Mouse (Mus musculus): Measurements from ENCODE around the gene 1700001C19Rik.

The 1700001C19Rik gene

DNA sequence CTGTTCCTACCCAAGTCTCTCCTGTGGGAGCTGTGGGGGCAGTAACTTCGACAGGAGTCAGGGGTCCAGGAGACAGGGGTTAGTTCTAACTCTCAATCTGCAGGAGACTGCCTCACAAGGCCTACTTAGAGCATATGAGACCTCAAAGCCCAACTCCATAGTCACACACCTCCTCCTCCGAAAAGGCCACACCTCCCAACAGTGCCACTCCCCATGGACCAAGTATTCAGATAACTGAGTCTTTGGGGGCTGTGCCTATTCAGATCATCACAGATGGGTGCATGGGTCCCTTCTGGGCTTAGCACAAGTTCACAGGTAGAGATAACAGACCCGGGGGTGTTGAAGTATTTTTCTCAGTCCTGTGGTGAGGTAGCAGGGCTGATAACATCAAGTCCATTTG lies 24.5 kb upstream of the 1700001C19Rik start:
- DNase-seq, result no peak

- peak; percentile 42 for DNase-seq
Observed at GRCm38 (mm10) chr17:47459341-47459919, 22.3 kb upstream of the 1700001C19Rik start.

DNA sequence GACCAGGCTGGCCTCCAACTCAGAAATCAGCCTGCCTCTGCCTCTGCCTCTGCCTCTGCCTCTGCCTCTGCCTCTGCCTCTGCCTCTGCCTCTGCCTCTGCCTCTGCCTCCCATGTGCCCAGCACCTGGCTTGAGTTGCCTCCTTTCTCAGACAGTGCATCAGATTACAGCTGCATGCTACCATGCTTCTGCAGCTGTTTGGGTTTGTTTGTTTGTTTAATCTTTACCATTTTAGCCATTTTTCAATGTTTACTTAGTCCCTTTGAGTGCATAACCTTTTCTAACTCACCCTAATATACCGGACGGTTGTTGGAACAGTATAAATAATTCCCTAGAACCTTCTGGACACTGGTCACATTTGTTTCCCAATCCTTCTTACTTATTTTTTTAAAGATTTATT lies 21.8 kb upstream of the 1700001C19Rik start:
- DNase-seq, result no peak

DNA sequence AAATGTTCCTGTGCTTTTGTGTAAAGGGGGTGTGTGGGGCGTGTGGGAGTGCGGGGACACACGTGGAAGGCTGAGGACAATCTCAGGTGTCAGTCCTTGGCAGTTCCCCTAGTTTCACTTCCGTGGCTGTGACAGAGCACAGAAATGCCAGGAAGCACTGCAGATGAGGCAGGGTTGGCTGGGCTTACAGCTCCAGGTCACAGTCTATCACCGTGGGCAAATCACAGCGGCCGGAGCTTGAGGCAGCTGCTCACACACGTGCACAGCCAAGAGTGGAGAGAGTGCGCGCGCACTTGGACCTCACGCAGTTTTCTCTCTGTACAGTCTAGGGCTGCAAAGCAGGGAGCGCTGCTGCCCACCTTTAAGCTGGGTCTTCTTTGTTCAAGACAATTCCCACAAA lies 21.1 kb upstream of the 1700001C19Rik start:
- no peak for DNase-seq

GRCm38 (mm10) chr17:47454675-47455074 lies 17.5 kb upstream of the 1700001C19Rik start:
- peak; percentile 26 for DNase-seq

DNA sequence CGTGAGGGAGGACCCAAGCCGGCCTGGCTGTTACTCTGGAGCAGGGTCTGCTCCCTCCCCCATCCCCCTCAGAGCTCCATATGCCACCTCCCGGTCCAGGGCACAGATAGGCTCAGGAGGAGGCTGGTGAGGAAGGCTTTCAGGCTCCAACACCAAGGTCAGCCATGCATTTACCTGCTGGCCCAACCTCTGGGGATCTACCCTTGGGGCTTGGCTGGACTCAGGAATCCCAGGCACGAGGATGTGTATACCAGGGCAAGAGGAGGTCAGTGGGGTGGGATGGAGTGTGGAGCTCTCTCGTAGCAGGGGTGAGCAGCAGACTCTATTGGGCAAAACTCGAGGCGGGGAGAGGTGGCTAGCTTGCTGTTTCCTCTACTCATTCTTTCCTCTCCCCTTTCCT lies 15.7 kb upstream of the 1700001C19Rik start:
- no peak for DNase-seq

GRCm38 (mm10) chr17:47450880-47451565 lies 13.8 kb upstream of the 1700001C19Rik start:
- DNase-seq, result peak; percentile 62

DNA sequence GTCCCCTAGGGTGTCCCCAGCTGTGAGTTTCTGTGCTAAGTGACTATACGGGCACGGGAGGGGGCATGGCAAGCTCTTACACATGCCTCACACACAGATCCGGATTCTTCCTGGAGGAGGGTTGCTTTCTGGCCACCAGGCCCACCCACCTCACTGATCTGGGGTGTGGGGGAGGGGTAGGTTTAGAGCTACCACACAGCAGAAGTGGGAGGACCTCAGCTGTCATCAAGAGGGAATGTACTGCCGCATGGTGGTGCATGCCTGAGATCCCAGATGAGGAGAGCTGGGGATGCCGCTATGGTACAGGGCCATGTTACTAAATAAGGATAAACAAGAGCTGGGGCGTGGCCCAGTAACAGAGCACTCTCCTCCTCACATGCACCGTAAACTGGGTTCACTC lies 13.1 kb upstream of the 1700001C19Rik start:
- no peak for DNase-seq

DNA sequence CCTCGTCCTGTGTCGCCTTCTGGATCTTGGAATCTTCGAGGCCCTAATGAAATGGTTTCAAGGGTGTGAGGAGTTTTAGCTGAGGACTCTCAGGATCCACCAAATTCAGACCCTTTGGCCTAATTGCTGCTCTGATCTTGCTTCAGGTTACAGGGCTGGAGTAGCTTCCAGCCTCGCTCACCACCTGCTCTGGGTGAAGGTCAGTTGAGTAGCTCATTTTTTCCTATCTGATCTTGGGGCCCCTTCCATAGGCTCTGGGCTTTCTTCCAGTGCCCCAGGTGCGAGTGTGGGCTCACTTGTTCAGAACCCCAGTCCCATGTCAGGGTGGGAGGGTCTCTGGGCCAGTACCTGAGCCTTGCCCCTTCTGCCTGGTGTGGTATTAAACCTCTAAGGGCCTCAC lies 12.3 kb upstream of the 1700001C19Rik start:
- no peak for DNase-seq

DNA sequence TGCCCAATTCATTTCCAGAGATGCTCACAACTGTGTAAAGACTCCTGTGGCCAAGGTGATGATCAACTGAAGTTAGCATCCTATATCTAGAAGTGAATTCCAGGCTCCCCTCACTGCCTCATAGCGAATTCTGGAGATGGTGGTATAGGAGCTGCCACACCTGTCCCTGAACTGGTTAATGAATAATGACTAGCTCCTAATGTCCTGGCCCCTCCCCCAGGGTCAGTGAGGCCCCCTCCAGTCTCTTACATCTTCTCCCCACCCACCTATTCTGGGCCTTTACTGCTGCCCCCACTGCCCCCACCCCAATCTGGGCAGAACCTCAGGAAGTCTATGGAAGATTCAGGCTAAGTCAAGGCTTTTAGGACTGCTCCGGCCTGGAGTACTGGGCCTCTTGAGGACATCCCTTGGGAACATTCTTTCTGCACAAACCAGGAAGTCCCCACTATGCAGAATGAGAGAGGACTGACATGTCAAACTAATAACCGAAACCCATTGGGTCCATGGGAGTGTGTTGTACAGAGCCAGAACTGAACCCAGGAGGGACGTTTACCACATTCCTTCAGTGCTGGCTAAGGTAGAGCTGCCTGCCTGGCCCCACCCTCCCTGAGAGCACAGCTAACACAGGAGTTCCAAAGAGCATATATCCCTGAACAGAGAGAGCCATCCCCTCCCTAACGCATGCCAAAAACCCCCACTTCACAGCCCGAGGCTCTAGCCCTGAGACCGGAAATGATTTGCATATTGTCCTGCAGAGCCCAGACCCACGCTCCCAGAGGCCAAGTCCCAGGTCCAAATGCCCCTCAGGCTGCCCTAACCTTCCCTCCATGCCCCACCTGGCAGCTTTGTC lies 11.6 kb upstream of the 1700001C19Rik start:
- peak; percentile 22 for DNase-seq

- no peak for DNase-seq
Observed at GRCm38 (mm10) chr17:47446561-47446960, 9.4 kb upstream of the 1700001C19Rik start.

DNA sequence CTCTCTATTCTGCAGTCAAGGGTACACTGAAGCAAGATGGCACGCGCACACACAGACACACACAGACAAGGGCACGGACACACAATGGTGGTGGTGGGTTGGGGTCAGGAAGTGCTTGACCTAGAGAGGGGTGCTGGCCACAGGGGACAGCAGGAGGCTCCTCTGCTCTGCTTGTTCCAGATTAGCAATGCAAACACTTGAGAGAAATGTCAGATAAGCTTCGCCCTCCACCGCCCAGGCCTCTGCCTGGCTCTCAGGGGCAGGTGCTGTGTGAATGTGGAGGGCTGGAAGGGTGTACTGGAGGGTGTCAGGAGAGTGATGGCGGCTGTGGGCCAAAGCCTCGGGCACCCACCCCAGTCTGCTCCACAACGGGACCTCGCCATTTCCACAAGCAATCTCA lies 8.8 kb upstream of the 1700001C19Rik start:
- no peak for DNase-seq

GRCm38 (mm10) chr17:47445518-47445917 lies 8.3 kb upstream of the 1700001C19Rik start:
- DNase-seq, result no peak

GRCm38 (mm10) chr17:47444113-47444512 lies 6.9 kb upstream of the 1700001C19Rik start:
- no peak for DNase-seq

DNA sequence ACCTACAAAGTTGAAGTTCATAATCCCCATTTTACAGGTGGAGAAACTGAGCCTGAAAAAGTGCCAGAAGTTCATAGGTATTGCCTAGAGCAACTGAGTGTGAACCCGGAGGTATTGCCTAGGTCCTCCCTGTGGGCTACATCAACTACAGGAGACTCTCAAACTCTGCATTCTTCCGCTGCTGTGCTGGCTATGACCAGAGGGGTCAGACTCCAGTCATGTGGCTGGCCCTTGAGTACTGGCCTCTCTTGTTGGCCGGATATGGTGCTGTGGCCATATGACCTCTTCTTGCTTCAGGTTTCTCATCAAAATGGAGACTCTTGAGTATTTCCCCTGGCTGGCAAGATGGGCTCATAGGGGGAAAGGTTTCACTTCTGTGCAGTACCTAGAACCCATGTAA lies 5.1 kb upstream of the 1700001C19Rik start:
- no peak for DNase-seq

GRCm38 (mm10) chr17:47441296-47442051 lies 4.3 kb upstream of the 1700001C19Rik start:
- DNase-seq, result no peak

DNA sequence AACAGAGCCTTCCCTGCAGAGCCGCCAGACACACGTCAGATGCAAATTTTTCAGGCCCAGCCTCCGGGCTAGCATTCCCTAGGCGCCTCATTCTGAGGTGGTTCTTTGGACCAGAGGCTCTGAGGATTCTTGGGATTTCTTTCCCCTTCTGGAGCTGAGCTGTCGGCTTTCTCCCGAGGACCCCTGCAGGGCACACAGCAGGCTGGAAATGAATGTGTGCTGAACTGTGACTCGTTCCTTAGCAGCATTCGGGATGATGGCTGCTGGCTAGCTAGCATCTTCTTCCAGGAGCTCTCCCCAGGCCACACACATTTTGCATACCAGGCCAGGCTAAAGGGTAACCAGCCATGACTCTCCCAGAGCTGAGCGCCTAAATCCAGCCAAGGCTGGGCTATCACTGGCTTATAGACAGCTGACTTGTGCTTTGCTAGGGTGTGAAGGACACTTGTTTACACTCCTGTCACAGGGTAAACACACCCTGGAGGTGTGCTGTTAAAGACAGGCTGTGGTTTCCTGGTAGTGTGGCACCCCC lies 3.2 kb upstream of the 1700001C19Rik start:
- DNase-seq, result no peak

GRCm38 (mm10) chr17:47439396-47440028 lies 2.3 kb upstream of the 1700001C19Rik start:
- peak; percentile 49 for DNase-seq

DNA sequence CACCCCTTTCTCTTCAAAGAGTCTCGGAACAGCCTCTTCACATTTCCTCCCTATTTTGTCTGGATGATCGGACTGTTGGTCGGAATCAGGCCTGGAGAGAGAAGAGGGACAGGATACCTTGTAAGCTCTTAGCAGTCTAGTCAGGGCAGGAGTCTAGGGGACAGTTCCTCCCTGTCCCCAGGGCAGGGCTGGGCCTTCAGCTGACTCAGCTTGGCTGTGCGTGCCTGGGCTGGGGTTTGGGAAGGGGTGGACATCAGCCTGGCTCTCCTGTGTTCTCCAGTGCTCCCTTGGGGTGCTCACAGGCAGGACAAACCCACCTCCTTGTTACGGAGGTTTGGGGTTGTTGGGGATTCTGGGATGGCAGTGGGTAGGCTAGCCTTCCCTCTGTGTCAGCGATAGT lies 1.4 kb upstream of the 1700001C19Rik start:
- DNase-seq, result no peak

GRCm38 (mm10) chr17:47436156-47436906 lies 845 bp downstream of the 1700001C19Rik start, which contains the start of gene AI661453:
TSS of gene AI661453 (plus strand) at chr17:47436615.
- peak; percentile 81 for DNase-seq

GRCm38 (mm10) chr17:47430815-47431214 lies 6.4 kb downstream of the 1700001C19Rik start:
- DNase-seq, result no peak

All from lung, postnatal 10 days (tissue).